Mouse (Mus musculus) ES-E14 (cell line): ENCODE data around the gene Gm17428.

Source experiments
- HCFC1 ChIP-seq: IDR thresholded peaks from 2 replicates; pipeline ENCODE4 v1.6.1; 2012; ENCODE audit warnings: low read length, inconsistent platforms, borderline replicate concordance; ENCODE audit not compliant: insufficient read depth
- ZC3H11A ChIP-seq: IDR thresholded peaks from 2 replicates; pipeline ENCODE4 v1.6.1; 2012; ENCODE audit warnings: low read depth, mild to moderate bottlenecking, inconsistent platforms, low read length, borderline replicate concordance

DNA sequence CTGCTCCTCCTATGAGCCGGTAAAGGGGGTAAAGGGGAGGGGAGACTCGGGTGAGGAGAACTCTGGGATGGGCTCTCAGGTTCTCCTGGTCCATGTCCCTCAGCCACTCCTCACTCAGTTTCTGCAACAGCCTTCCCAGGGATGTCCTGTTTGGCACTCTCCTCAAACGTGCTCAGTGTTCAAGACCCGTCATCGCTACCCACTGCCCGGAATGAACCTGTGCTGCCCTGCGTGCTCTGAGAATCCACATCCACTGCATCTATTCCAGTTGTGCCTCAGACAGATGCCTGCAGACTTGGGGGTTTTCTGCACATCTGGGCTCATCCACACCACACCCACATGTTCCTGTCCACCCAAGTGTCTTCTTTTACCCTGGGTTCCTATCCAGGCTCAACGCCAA lies 34.3 kb upstream of the Gm17428 start:
- TF ChIP-seq HCFC1: no peak
- TF ChIP-seq ZC3H11A: no peak
